Mouse (Mus musculus) layer of hippocampus, adult 2 months (tissue): ENCODE measurements around the gene 4930455H04Rik. TPM values are rescaled to one million over a fixed set of nuclear protein-coding genes. Genes with fewer than 3 reads are reported as not detected.
A peak's percentile ranks its signal among the peaks of the same experiment; 100 is the strongest.

Source experiments
- DNase-seq, 2 experiments: peaks; one replicate each; pipeline ENCODE4 v3.0.0; 2022; ENCODE audit warnings: low spot score in 2 of 2
- H3K27ac ChIP-seq: fragments of 200-600 bp; 2 replicates; pipeline ENCODE4 v1.8.1; 2022
- H3K4me3 ChIP-seq: fragments of 200-600 bp; 2 replicates; pipeline ENCODE4 v1.8.1; 2022; ENCODE audit warnings: mild to moderate bottlenecking
- CTCF ChIP-seq: fragments of 200-600 bp; conservative IDR thresholded peaks from 2 replicates; pipeline ENCODE4 v1.8.1; 2022; ENCODE audit warnings: antibody characterized with exemption, mild to moderate bottlenecking, moderate library complexity
- total RNA-seq, 2 experiments: library from RNA; stranded (reverse); gene quantifications; 2 replicates each; pipeline ENCODE4 v1.2.3; 2021

4930455H04Rik gene
- total RNA-seq, 2 experiments from 2014 or later, result not detected

GRCm38 (mm10) chr3:116981811-116982575 lies 13.9 kb downstream of the 4930455H04Rik start:
- Histone ChIP-seq H3K27ac (peak overlapping the region; percentile 58; the same call in 1 of the 2 replicates), H3K4me3 (no peak overlapping the region)
- TF ChIP-seq CTCF, result no peak
- DNase-seq, result no peak

GRCm38 (mm10) chr3:116985042-116985455 lies 17.0 kb downstream of the 4930455H04Rik start:
- no peak for DNase-seq
- TF ChIP-seq CTCF, result no peak
- peak overlapping the region; percentile 76 for H3K27ac ChIP-seq
- no peak overlapping the region for H3K4me3 ChIP-seq

- DNase-seq, result peak; percentile 39 to 60
- Histone ChIP-seq H3K27ac (peak overlapping the region; percentile 76), H3K4me3 (no peak overlapping the region)
- no peak for TF ChIP-seq CTCF
Measured at GRCm38 (mm10) chr3:116985741-116986140, 17.7 kb downstream of the 4930455H04Rik start.

GRCm38 (mm10) chr3:116986451-116986850 lies 18.4 kb downstream of the 4930455H04Rik start:
- DNase-seq, result no peak
- Histone ChIP-seq H3K27ac (peak overlapping the region; percentile 76; the same call in 1 of the 2 replicates), H3K4me3 (no peak overlapping the region)
- TF ChIP-seq CTCF, result no peak

- H3K27ac ChIP-seq, result no peak overlapping the region
- TF ChIP-seq CTCF, result no peak
- H3K4me3 ChIP-seq, result no peak overlapping the region
- DNase-seq, result no peak
Measured at GRCm38 (mm10) chr3:116988221-116988620, 20.2 kb downstream of the 4930455H04Rik start.

GRCm38 (mm10) chr3:116991180-116991579 lies 23.1 kb downstream of the 4930455H04Rik start:
- no peak for TF ChIP-seq CTCF
- no peak overlapping the region for H3K27ac ChIP-seq
- DNase-seq, result no peak
- no peak overlapping the region for H3K4me3 ChIP-seq

- no peak for DNase-seq
- Histone ChIP-seq H3K27ac (no peak overlapping the region), H3K4me3 (no peak overlapping the region)
- TF ChIP-seq CTCF, result no peak
Measured at GRCm38 (mm10) chr3:116993011-116993410, 24.9 kb downstream of the 4930455H04Rik start.

GRCm38 (mm10) chr3:117001686-117002485 lies 33.8 kb downstream of the 4930455H04Rik start:
- Histone ChIP-seq H3K4me3 (no peak overlapping the region), H3K27ac (no peak overlapping the region)
- TF ChIP-seq CTCF, result no peak
- DNase-seq, result no peak

- H3K4me3 ChIP-seq, result no peak overlapping the region
- DNase-seq, result no peak
- no peak overlapping the region for H3K27ac ChIP-seq
- no peak for TF ChIP-seq CTCF
Measured at GRCm38 (mm10) chr3:117003379-117003778, 35.3 kb downstream of the 4930455H04Rik start.

- Histone ChIP-seq H3K27ac (peak overlapping the region; percentile 87), H3K4me3 (no peak overlapping the region)
- no peak for DNase-seq
- TF ChIP-seq CTCF, result no peak
Measured at GRCm38 (mm10) chr3:117006636-117007035, 38.6 kb downstream of the 4930455H04Rik start.

GRCm38 (mm10) chr3:117007340-117007739 lies 39.3 kb downstream of the 4930455H04Rik start:
- H3K27ac ChIP-seq, result peak overlapping the region; percentile 87
- no peak overlapping the region for H3K4me3 ChIP-seq
- peak in 1 of 2 experiments; percentile 65 for DNase-seq
- TF ChIP-seq CTCF, result 0 out of 2 replicates have a peak, but pooled peaks have one; percentile 2

GRCm38 (mm10) chr3:117010182-117010581 lies 42.1 kb downstream of the 4930455H04Rik start:
- no peak for DNase-seq
- Histone ChIP-seq H3K27ac (peak overlapping the region; percentile 72), H3K4me3 (no peak overlapping the region)
- TF ChIP-seq CTCF, result no peak

- no peak for DNase-seq
- Histone ChIP-seq H3K27ac (no peak overlapping the region), H3K4me3 (no peak overlapping the region)
- no peak for TF ChIP-seq CTCF
Measured at GRCm38 (mm10) chr3:117020319-117020718, 52.3 kb downstream of the 4930455H04Rik start.
